Mouse (Mus musculus) natural killer cell, adult 2 months (primary cell): ENCODE data around the gene Hist1h2ao.
"Not testable (repeated sequence)": the region's sequence is repeated elsewhere in the genome, so short reads cannot be mapped to it uniquely, and the experiment has no call there.

Source experiments
- DNase-seq, 2 experiments: peaks; one replicate each; pipeline ENCODE4 v3.0.0; 2022; ENCODE audit warnings: low spot score in 2 of 2

Hist1h2ao gene

DNA sequence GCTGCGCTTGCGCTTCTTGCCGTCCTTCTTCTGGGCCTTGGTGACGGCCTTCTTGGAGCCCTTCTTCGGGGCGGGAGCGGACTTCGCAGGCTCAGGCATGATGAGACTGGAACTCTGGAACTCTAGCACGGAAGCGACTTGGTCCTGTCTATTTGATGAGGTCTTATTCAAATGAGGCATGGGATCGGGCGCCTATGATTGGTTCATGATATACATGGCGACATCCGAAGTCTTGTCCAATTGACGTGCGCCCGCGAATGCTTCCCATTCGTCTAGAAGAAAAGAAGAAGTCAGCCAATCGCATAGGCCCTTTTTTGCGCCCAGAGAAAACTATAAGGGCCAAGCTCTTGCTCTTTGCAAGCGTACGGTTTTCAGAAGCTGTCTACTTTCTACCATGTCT lies at the start of gene Hist1h2ao, which contains the start of gene Hist1h2bq:
Gene Hist1h2ao, plus strand, starts transcription at position 393 of the 400 bp plus-strand sequence.
Gene Hist1h2bq, minus strand, starts transcription at position 125 of the 400 bp plus-strand sequence.
- not testable (repeated sequence) for DNase-seq

DNA sequence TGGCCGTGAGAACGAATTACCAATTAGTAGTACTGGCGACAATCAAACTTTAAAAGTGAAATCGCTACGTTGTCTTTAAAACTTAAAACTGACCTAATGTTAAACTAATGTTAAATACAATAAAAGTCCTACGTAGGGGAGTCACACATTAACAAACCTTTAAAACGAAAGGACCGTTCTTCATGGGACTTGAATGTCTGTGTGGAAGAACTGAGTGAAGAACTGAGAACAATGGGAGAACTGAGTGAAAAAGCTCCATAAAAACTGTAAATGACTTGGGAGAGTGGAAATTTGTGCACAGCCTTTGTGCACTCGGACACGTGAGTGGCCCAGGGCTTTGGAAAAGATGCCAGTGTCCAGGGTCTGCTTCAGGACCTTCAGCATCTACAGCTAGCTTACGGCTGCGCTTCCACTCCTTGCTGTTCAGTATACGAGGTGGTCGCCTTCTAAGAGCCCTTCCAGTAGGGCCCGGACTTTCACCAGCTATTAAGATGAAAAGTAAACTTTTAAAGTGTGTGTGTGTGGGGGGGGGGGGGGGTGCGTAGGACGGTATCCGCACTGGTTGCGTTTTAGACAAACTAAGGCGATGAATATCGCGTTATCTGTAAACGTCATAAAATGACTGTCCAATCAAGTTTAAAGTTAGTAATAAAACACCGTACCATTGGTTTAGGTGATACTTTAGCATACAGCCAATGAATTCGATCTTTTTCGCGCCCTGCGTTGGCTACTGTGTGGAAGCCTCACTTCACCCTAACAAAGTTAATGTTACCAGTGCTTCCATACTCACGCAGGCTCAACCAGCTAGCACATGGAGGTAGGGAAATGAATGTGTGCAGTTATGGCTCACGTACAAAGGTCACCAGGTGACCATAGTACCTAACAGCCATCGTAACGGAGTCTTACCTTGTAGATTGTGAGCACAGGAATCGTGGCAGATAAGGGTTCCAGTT lies 31.2 kb upstream of the Hist1h2ao start:
- peak; percentile 68 to 70 for DNase-seq

DNA sequence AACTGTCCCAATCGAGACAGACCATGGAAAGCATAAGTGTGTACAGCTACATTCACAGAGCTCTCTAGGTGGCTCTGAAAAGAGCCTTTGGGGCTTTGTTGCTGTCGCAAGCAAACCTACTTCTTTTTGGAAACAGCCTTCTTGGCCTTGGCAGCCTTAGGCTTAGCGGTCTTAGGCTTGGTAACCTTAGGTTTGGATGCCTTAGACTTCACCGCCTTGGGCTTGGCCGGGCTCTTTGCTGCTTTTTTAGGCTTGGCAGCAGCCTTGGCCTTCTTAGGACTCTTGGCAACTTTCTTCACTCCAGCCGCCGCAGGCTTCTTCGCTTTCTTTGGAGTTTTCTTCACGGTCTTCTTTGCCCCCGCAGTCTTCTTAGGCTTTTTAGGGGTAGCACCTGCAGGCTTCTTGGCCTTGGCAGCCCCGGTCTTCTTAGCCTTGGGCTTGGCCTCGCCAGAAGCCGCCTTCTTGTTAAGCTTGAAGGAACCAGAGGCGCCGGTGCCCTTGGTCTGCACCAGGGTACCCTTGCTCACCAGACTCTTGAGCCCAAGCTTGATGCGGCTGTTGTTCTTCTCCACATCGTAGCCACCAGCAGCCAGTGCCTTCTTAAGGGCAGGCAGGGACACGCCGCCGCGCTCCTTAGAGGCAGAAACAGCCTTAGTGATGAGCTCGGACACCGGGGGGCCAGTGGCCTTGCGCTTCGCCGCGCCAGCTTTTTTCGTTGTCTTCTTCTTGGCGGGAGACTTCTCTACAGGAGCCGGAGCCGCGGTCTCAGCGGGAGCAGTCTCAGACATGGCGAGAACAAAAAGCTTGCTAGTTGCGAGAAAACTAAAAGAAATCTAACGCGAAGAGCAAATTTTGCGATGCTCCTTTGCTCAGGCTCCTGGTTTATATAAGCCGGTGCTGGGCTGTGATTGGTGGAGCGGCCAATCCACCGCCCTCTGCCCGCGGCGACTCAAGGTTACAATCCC lies 30.2 kb upstream of the Hist1h2ao start, which contains the start of gene Hist1h1b:
Gene Hist1h1b, minus strand, starts transcription at position 859 of the 965 bp plus-strand sequence.
- peak; percentile 16 to 38 for DNase-seq

GRCm38 (mm10) chr13:21781021-21781555 lies 29.2 kb upstream of the Hist1h2ao start:
- DNase-seq: no peak

DNA sequence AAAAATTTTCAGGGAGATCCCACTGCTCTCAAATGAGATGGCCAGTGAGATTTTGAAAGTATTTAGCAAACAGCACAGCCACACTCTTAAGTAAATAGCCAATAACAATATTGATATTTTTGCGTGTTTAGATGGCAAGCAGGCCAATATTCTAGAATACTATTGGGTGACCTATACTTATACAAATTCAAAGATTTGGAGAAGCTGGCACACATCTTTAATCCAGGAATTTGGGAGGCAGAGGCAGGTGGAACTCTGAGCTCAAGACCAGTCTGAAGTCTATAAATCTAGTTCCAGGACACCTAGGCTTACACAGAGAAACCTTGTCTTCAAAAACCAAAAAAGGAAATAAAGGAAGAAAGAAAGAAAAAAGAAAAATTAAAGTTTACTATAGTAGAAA lies 28.6 kb upstream of the Hist1h2ao start:
- no peak for DNase-seq

DNA sequence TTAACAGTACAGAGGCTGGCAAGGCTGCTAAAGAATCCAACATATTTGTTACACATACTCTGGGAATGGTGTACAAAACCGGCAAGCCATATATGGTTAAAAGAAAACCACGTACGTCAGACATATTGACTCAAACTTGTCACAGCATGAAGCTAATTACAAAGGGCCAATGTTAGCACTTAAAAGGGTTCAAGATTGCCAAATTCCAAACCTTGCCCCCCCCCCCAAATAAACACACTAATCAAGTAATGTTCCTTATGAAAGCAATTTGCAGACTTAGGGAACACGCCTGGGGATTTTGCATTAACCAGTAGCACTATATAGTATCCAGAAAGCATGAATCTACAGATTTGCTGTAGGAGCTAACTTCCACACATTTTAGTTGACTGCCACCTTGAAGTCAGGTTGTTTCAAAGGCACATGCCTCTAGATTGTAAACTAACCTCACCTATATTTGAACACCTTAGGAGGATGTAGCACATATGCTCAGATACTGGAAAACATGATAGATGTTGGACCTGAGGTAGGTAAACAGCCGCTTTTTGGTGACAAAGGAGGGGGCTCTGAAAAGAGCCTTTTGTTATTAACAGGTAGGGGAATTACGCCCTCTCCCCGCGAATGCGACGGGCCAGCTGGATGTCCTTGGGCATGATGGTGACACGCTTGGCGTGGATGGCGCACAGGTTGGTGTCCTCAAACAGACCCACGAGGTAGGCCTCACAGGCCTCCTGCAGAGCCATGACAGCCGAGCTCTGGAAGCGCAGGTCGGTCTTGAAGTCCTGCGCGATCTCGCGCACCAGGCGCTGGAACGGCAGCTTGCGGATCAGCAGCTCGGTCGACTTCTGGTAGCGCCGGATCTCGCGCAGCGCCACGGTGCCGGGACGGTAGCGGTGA lies 27.7 kb upstream of the Hist1h2ao start:
- not testable (repeated sequence) for DNase-seq

DNA sequence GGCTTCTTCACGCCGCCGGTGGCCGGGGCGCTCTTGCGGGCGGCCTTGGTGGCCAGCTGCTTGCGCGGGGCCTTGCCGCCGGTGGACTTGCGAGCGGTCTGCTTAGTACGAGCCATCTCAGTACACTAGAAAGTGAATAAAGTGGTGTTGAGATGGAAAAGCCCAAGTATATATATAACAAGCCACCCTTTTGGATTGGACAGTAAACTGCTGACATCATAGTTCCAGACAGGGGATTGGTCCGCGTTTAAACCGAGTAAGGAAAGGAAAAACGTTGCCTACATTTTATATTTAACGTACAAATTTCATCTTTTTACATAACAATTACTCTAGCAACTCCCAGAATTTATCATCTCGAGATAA lies 27.0 kb upstream of the Hist1h2ao start, which contains the start of gene Hist1h3i:
Gene Hist1h3i, minus strand, starts transcription at position 116 of the 363 bp plus-strand sequence.
- DNase-seq: peak; percentile 64 to 65

- DNase-seq: peak; percentile 14
These were observed 26.5 kb upstream of the Hist1h2ao start for GRCm38 (mm10) chr13:21783734-21784161.

GRCm38 (mm10) chr13:21784311-21784710 lies 26.0 kb upstream of the Hist1h2ao start:
- DNase-seq: no peak

DNA sequence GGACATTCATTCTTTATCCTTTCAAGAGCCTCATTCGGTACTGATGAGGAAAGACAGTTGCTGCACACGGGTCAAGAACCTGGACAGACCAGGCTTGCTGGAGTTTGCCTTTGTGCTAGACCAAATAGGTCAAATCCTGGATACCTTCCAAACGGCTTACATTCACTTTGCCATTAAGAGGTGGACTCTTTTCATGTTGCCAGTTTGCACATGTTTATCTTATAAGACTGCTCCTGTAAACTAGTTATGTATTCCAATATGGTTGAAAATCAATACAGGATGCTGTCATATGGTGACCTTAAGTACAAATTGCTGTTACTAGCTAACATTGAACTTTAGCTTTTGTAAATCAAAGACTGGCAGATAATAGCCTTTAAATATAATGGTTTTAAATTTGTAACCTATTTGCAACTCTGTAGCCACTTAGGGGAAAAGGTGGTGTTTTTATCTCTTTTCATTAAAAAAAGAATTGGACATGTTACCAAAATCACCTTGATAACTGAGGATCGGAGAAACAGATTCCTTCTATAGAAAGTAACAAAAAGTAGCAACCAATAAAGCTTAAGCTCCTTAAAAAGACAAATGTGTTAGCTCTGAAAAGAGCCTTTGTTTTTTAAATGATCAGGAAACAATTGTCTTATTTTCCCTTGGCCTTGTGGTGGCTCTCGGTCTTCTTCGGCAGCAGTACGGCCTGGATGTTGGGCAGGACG lies 23.9 kb upstream of the Hist1h2ao start:
- DNase-seq: no peak

- peak; percentile 86 to 89 for DNase-seq
These were observed 23.2 kb upstream of the Hist1h2ao start, which contains the start of the genes Hist1h2an and Hist1h2bp for GRCm38 (mm10) chr13:21786899-21787629. Gene Hist1h2an (minus strand): TSS chr13:21787218. Gene Hist1h2bp (plus strand): TSS chr13:21787461.

- DNase-seq: no peak
These were observed 22.3 kb upstream of the Hist1h2ao start for GRCm38 (mm10) chr13:21787760-21788593.

DNA sequence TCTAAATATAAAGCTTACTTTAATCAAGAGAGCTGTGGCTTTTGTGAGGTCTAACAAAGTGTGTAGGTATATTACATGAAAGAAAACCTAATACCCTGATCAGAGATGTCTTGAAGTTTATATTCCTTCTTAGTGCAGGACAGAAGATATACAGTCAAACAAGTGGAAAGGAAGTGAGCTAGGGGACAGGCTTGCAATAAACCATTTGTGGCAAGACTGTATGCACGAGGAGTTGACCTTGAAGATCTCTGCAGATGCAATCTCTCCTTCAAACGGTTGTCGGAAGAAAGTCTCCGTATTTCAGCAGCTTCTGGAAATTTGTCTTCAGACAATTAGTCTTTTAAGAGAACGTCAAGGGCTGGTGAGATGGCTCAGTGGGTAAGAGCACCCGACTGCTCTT lies 20.3 kb upstream of the Hist1h2ao start:
- DNase-seq: no peak

GRCm38 (mm10) chr13:21790601-21791283 lies 19.5 kb upstream of the Hist1h2ao start:
- no peak for DNase-seq

- DNase-seq: no peak
These were observed 14.7 kb upstream of the Hist1h2ao start for GRCm38 (mm10) chr13:21795584-21795983.

- not testable (repeated sequence) for DNase-seq
These were observed 13.1 kb upstream of the Hist1h2ao start for GRCm38 (mm10) chr13:21797163-21797562.

DNA sequence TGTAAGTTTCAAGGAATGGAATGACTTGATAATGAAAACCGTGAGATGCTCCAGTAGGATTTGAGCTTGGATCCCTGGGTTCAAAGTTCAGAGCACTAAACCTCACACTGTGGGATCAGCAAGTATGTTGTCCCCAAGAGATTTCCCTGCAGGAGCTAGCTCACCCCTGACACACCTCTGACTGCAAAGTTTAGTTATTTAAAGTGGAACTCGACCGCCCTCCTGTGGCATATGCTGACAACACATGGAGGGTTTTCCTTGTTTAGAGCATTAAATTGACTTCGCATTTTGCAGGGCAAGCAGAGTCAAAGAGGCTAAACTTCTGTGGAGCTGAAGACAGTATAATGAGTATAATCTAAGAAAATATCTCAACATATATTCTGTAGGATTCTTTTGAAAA lies 7.2 kb upstream of the Hist1h2ao start:
- not testable (repeated sequence) for DNase-seq
